ENCODE assay signal across 8 mouse cellular contexts in genomic region chr5:32853731-32854507, GRCm38 (mm10). TPM values are rescaled to one million over a fixed set of nuclear protein-coding genes. Genes with fewer than 3 reads are reported as not detected.
DNase-seq lines count a peak whose midpoint lies in the region; ATAC-seq and TF ChIP-seq lines count a peak whose summit lies in the region.

TSS of gene Prr14l (minus strand) at chr5:32854256.

- no peak for TF ChIP-seq CTCF in cortical plate, adult 2 months (IDR thresholded peaks at IDR 0.05; ENCODE audit: extremely low read depth, insufficient read depth, low read length)

- H3K9me3 ChIP-seq in megakaryocyte, embryonic 14.5 days: no peaks in the 10 kb centered on the region

- H3K27me3 ChIP-seq in megakaryocyte, embryonic 14.5 days (replicated peaks): no peaks in the 10 kb centered on the region

- H3K4me1 ChIP-seq in cortical plate, adult 2 months (ENCODE audit: control insufficient read depth, insufficient read depth, low read length): peaks cover 2% of the 10 kb centered on the region; the same call in 1 of the 2 replicates
- peaks cover 49% of the 10 kb centered on the region for H3K4me1 ChIP-seq in megakaryocyte, embryonic 14.5 days

- H3K36me3 ChIP-seq in megakaryocyte, embryonic 14.5 days (replicated peaks; ENCODE audit: low read length): peaks cover 20% of the 10 kb centered on the region

- peak; percentile 98 for DNase-seq in gastrocnemius, adult 8-10 months (ENCODE audit: low spot score in 2 of 2)
- peak; percentile 62 for DNase-seq in hindlimb bud, embryonic 11.5 days (ENCODE audit: extremely low spot score, low read depth, low spot score)
- peak; percentile 98 to 99 for DNase-seq in left cerebral cortex, adult 8-10 months (ENCODE audit: low spot score in 2 of 2)
- DNase-seq in right cerebral cortex, postnatal 10 days (ENCODE audit: low spot score in 2 of 2): peak; percentile 99
- peak; percentile 99 for DNase-seq in urinary bladder, postnatal 25 days (ENCODE audit: low spot score)

- 0 out of 2 replicates have a peak within 1 kb of the TSS, but pooled peaks have one; percentile 29 for H3K27ac ChIP-seq in cortical plate, adult 2 months (ENCODE audit: insufficient read depth, low read length)

- peak within 1 kb of the TSS; percentile 59 for H3K4me3 ChIP-seq in cortical plate, adult 2 months (ENCODE audit: insufficient read depth, low read length)
- H3K4me3 ChIP-seq in megakaryocyte, embryonic 14.5 days (replicated peaks): peak within 1 kb of the TSS; percentile 93

- TF ChIP-seq POLR2A in cortical plate, adult 2 months (IDR thresholded peaks at IDR 0.05; ENCODE audit: extremely low read depth, insufficient read depth, low read length): peak; percentile 81

- ATAC-seq in activated CD4-positive, CD25-positive, alpha-beta regulatory T cell, adult 4 months: peak; percentile 91

RNA-seq across cellular contexts. Expression of gene Prr14l, which starts in this region (rescaled TPM):
- polyA plus RNA-seq in activated CD4-positive, CD25-positive, alpha-beta regulatory T cell, adult 4 months (2017; shearing (Covaris generic)): 10 to 100 TPM; 18.6 to 28.0 TPM
- 16.0 and 16.3 TPM in 2 replicates for polyA plus RNA-seq in cortical plate, adult 2 months (2012; rRNA removed)
- total RNA-seq in gastrocnemius, adult 8-10 months (2022): 1 to 10 TPM; 3.9 to 4.9 (median 4.2) TPM
- 10 to 100 TPM; 31.4 to 40.3 (median 35.3) TPM for total RNA-seq in left cerebral cortex, adult 8-10 months (2022)
- 0.36 and 1.3 TPM in 2 replicates for polyA plus RNA-seq in megakaryocyte, embryonic 14.5 days (2012; ENCODE audit: insufficient read depth, low replicate concordance)

Comparison
In these comparisons a context has a peak if more than half of its experiments do, and no peak if none do; other contexts are left out.
1. Peak in every context shown above with its lines: DNase-seq, ATAC-seq, H3K4me3 ChIP-seq and H3K27ac ChIP-seq.
2. RNA of gene Prr14l (total RNA-seq): 31.4 to 40.3 TPM in left cerebral cortex, adult 8-10 months; 3.9 to 4.9 TPM in gastrocnemius, adult 8-10 months; every median in the first group is over 4 times any median in the second.